Mouse (Mus musculus) stomach, postnatal 0 days (tissue): Measurements from ENCODE around the gene Vmn1r85.

Source experiments
- CTCF ChIP-seq: IDR thresholded peaks from 2 replicates; pipeline ENCODE4 v1.5.1; 2016; ENCODE audit warnings: antibody characterized with exemption, low read depth, mild to moderate bottlenecking, moderate library complexity
- EP300 ChIP-seq: optimal IDR thresholded peaks from 2 replicates; pipeline ENCODE3; 2016; ENCODE audit warnings: antibody characterized with exemption

GRCm38 (mm10) chr7:13054287-13055010 is 40.5 kb downstream of the Vmn1r85 start, which contains the start of gene Mzf1:
- TF ChIP-seq CTCF (no peak), EP300 (no peak)
